Mouse (Mus musculus) ovary, postnatal 14 days (tissue): ENCODE data around the gene BC037034.

Experiments used
- DNase-seq: peaks from one replicate; pipeline ENCODE4 v3.0.0; 2022; ENCODE audit warnings: low spot score

BC037034 gene

DNA sequence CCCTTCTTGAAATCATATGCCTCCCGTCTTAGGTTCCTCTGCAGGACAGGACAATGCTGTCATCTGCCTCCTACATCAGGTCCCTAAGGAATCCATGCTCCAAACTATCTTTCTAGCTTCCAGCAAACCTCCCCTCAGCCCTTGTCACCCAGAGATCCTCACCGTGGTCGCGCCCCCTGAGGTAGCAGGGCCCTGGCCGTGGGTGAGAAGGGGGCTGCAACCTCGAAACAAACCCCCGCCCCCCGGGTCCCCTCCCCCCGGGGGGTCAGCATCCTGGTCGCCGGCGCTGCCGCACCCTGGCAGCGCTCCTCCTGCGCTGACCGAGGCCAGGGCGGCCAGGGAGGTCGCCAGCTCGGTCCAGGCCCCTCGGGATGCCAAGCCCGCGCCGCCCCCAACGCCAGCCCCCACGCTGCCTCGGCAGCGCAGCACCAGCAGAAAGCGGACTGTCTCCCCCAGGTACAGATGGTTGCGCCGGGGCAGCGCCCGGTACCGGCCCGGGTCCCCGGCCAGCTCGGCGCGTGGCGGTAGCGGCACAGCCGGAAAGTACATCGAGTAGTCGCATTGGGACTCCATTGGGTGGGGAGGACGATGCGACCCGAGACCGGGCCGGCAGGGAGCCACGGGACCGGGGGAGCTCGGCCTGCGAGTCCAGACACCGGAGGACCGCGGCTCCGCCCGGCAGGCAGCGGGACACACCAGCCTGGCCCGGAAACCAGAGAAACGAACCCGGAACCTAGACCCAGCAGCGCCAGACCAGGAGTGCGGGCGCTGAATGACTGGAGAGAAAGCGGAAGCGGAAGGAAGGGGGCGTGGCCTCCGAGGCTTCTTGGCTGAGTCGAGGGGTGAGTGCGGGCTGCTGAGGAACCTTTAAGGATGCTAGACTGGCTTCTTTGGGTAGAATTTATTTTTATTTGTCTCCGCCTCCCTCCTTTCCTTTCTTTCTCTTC, at the start of gene BC037034:
BC037034 (minus strand) TSS at position 774 of the 947 bp plus-strand sequence.
- peak; percentile 86 for DNase-seq

GRCm38 (mm10) chr5:138312795-138313194, 49.0 kb upstream of the BC037034 start:
- no peak for DNase-seq

DNA sequence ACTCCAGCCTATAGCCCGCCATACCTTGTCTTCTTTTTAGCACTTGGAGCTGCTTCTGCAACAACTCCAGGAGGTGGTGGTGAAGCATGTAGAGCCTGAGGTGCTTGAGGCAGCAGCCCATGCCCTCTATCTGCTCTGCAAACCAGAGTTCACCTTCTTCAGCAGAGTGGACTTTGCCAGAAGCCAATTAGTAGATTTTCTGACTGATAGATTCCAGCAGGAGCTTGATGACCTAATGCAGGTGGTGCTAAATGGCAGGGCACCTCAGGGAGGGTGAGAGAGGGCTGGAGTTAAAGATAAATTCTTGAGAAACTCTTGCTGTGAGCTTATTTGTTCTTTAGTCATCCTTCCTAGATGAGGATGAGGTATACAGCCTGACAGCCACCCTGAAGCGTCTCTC, 35.8 kb upstream of the BC037034 start:
- no peak for DNase-seq

DNA sequence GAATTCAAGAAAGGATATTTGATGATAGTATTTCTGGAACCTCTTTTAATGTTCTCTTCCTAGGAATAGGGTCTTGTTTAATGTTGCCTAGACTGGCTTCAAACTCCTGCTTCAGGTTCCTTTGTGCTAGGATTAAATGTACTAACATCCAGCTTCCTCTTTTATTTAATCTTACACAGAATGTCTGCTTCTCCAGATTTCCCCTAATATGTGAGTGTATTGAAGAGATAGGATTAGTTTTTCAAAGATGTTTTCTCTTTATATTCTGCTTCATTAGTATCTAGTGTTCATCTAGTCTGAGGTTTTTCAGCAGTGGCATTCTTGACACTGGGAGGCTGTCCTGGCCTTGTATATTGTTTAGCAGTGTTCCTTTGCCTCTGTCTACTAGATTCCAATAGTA, 30.3 kb upstream of the BC037034 start:
- no peak for DNase-seq

- no peak for DNase-seq
These were observed 27.8 kb upstream of the BC037034 start for GRCm38 (mm10) chr5:138291638-138292037.

- DNase-seq, result no peak
These were observed 24.0 kb upstream of the BC037034 start for GRCm38 (mm10) chr5:138287861-138288260.

DNA sequence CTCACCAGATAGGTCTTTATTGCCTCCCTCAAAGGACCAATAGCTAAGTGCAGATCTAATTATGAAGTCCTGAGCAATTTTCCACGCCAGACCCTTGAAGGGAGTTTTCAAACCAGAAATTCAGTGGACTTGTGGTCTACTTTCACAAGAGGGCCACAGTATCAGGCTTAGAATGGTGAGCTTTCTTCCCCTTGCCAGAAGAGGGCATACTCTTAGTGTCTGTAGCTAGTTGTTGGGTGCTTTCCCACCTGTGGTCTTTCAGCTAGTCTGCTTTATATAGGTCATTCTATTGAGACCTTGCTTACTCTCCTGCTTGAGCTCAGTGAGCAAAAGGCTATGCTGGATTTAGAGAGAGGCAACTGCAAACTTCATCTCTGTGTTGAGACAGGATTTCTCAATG, 19.7 kb upstream of the BC037034 start:
- DNase-seq, result no peak

- DNase-seq, result no peak
These were observed 18.0 kb upstream of the BC037034 start for GRCm38 (mm10) chr5:138281798-138282197.

GRCm38 (mm10) chr5:138280829-138281228, 17.0 kb upstream of the BC037034 start:
- no peak for DNase-seq

DNA sequence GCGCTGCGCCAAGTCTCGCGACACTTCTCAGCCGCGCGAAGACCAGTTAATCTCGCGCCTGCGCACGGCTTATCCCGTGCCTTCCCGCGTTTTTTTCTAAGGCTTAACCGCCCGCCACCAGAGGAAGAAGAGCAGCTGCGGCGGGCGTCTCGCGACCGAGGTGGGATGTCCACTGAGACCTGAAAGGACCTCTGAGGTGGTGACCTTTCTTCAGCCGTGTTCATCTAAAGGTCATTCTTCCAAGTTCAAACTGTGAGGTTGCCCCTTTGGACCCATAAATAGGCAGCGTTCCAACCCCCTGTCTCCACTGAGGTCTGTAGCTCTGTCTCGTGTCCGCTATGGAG, 16.6 kb upstream of the BC037034 start:
- DNase-seq, result no peak

GRCm38 (mm10) chr5:138279585-138280424, 16.0 kb upstream of the BC037034 start, which contains the start of the genes Gm43720, Gpc2 and Stag3:
Gene Gm43720 (minus strand): TSS chr5:138279958.
Gene Gpc2 (minus strand): TSS chr5:138280005.
Gene Stag3 (plus strand): TSS chr5:138280240.
- peak; percentile 72 for DNase-seq

GRCm38 (mm10) chr5:138277994-138278393, 14.2 kb upstream of the BC037034 start:
- no peak for DNase-seq

- DNase-seq, result no peak
These were observed 11.6 kb upstream of the BC037034 start for GRCm38 (mm10) chr5:138275216-138276050.

GRCm38 (mm10) chr5:138274186-138274585, 10.4 kb upstream of the BC037034 start:
- no peak for DNase-seq

- peak; percentile 35 for DNase-seq
These were observed 8.6 kb upstream of the BC037034 start, which contains the start of gene Gal3st4 for GRCm38 (mm10) chr5:138272409-138272923. Gene Gal3st4 (minus strand): TSS chr5:138272840.

GRCm38 (mm10) chr5:138271232-138271631, 7.4 kb upstream of the BC037034 start:
- DNase-seq, result no peak

- DNase-seq, result no peak
These were observed 5.1 kb upstream of the BC037034 start for GRCm38 (mm10) chr5:138268980-138269379.

GRCm38 (mm10) chr5:138267114-138267513, 3.3 kb upstream of the BC037034 start:
- no peak for DNase-seq

- no peak for DNase-seq
These were observed 1.9 kb upstream of the BC037034 start for GRCm38 (mm10) chr5:138265712-138266111.

DNA sequence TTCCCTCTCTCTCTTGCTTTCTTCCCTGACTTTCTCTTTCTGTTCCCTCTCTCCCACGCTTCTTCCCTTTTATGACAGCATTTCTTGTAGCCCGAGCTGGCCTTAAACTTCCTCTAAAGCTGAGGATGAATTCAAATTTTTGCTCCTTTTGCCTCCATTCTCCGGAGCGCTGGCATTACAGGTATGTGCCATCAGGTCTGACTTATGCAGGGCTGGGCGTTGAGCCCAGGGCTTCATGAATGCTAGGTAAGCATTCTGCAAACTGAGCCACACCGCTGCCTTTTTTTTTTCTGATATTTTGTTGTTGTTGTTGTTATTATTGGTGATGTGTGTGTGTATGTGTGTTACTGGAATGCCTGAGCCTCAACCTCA, 360 bp upstream of the BC037034 start:
- no peak for DNase-seq

- no peak for DNase-seq
These were observed 1.1 kb downstream of the BC037034 start for GRCm38 (mm10) chr5:138262582-138263240.
